ENCODE assay signal across 8 mouse cellular contexts in genomic region chr19:45063565-45064292, GRCm38 (mm10). TPM values are rescaled to one million over a fixed set of nuclear protein-coding genes. Genes with fewer than 3 reads are reported as not detected.
DNase-seq lines count a peak whose midpoint lies in the region; ATAC-seq and TF ChIP-seq lines count a peak whose summit lies in the region.
"Had no signal": no experiment of that assay in that cellular context is flagged by ENCODE, and none has a peak within 500 bp of the region (broad histone marks: within the 10 kb centered on the region; RNA-seq: fewer than 3 reads in every experiment).

No protein-coding gene starts in this region.

- H3K4me2 ChIP-seq in forebrain, embryonic 15.5 days (replicated peaks): peak overlapping the region; percentile 22; the same call in 1 of the 2 replicates
- H3K4me2 ChIP-seq: heart, embryonic 15.5 days had no signal

- 0 out of 2 replicates have a peak overlapping the region, but pooled peaks have one; percentile 9 for H3K9ac ChIP-seq in forebrain, embryonic 15.5 days (replicated peaks)
- H3K9ac ChIP-seq: heart, embryonic 15.5 days had no signal

- no peak overlapping the region; the same call in 1 of the 2 replicates for H3K4me3 ChIP-seq in forebrain, embryonic 15.5 days
- H3K4me3 ChIP-seq in midbrain, embryonic 10.5 days: peak overlapping the region; percentile 36; the same call in 1 of the 2 replicates
- H3K4me3 ChIP-seq: heart, embryonic 15.5 days had no signal

- no peak overlapping the region for H3K27ac ChIP-seq in forebrain, embryonic 15.5 days (replicated peaks)
- H3K27ac ChIP-seq in midbrain, embryonic 10.5 days (replicated peaks): no peak overlapping the region; the same call in 1 of the 2 replicates
- H3K27ac ChIP-seq: heart, embryonic 15.5 days had no signal

- H3K4me1 ChIP-seq in forebrain, embryonic 15.5 days: peaks cover 14% of the 10 kb centered on the region
- peaks cover 28% of the 10 kb centered on the region for H3K4me1 ChIP-seq in midbrain, embryonic 10.5 days

- H3K27me3 ChIP-seq in forebrain, embryonic 15.5 days: peaks cover 46% of the 10 kb centered on the region
- peaks cover 52% of the 10 kb centered on the region for H3K27me3 ChIP-seq in midbrain, embryonic 10.5 days (ENCODE audit: low read depth, poor library complexity, severe bottlenecking)

- WGBS in forebrain, embryonic 15.5 days: 42% methylated on average over 20 of the region's 20 CpGs
- 42% methylated on average over 20 of the region's 20 CpGs for WGBS in midbrain, embryonic 10.5 days

- no peak for TF ChIP-seq POLR2A in brain, embryonic 14.5 days (IDR thresholded peaks at IDR 0.05; ENCODE audit: borderline replicate concordance, extremely low read depth, insufficient read depth, insufficient read length, poor library complexity, severe bottlenecking)

- ATAC-seq in forebrain, embryonic 15.5 days (replicated peaks): peak; percentile 58; the same call in 1 of the 2 replicates

- H3K36me3 ChIP-seq in forebrain, embryonic 15.5 days: no peaks in the 10 kb centered on the region
- no peaks in the 10 kb centered on the region for H3K36me3 ChIP-seq in midbrain, embryonic 10.5 days
- H3K36me3 ChIP-seq: heart, embryonic 15.5 days had no signal

- peak; percentile 66; the same call in 1 of the 2 replicates for TF ChIP-seq CTCF in brain, embryonic 14.5 days (IDR thresholded peaks at IDR 0.05; ENCODE audit: borderline replicate concordance, extremely low read depth, insufficient read depth, insufficient read length)

- H3K9me3 ChIP-seq in forebrain, embryonic 15.5 days: no peaks in the 10 kb centered on the region
- H3K9me3 ChIP-seq in midbrain, embryonic 10.5 days (replicated peaks): no peaks in the 10 kb centered on the region
- H3K9me3 ChIP-seq: heart, embryonic 15.5 days had no signal

- peak; percentile 57 for DNase-seq in urinary bladder, postnatal 25 days (ENCODE audit: low spot score)
- DNase-seq in urinary bladder, adult 18-20 months (ENCODE audit: low spot score in 2 of 2): no peak
- peak; percentile 53 for DNase-seq in brain, embryonic 14.5 days (ENCODE audit: low read depth)
- DNase-seq in kidney, postnatal 25 days: peak; percentile 64 to 83
- DNase-seq in midbrain, embryonic 10.5 days (ENCODE audit: low spot score): peak; percentile 65
- DNase-seq in testis, postnatal 10 days (ENCODE audit: low spot score): peak; percentile 58

RNA-seq across cellular contexts. Expression of gene Kazald1, which starts 11.3 kb away (rescaled TPM):
- polyA plus RNA-seq in brain, embryonic 14.5 days (2012; rRNA removed): 1.5 and 3.0 TPM in 2 replicates
- polyA plus RNA-seq in forebrain, embryonic 15.5 days (2015; fragmentation: Nextera tagmentation; extraction: Ambion mirVana): 0.70 and 0.73 TPM in 2 replicates
- polyA plus RNA-seq in midbrain, embryonic 10.5 days (2016; fragmentation: Nextera tagmentation; extraction: Ambion mirVana): 0.38 and 0.39 TPM in 2 replicates

RNA-seq across cellular contexts. Expression of gene Sfxn3, which starts 16.4 kb away (rescaled TPM):
- polyA plus RNA-seq in brain, embryonic 14.5 days (2012; rRNA removed): 83.3 and 93.1 TPM in 2 replicates
- 65.0 and 67.6 TPM in 2 replicates for polyA plus RNA-seq in forebrain, embryonic 15.5 days (2015; fragmentation: Nextera tagmentation; extraction: Ambion mirVana)
- 8.3 and 15.3 TPM in 2 replicates for polyA plus RNA-seq in midbrain, embryonic 10.5 days (2016; fragmentation: Nextera tagmentation; extraction: Ambion mirVana)

RNA-seq across cellular contexts. Expression of gene Pdzd7, which starts 18.2 kb away (rescaled TPM):
- 8.8 and 9.8 TPM in 2 replicates for polyA plus RNA-seq in brain, embryonic 14.5 days (2012; rRNA removed)
- 1.7 and 2.2 TPM in 2 replicates for polyA plus RNA-seq in forebrain, embryonic 15.5 days (2015; fragmentation: Nextera tagmentation; extraction: Ambion mirVana)
- polyA plus RNA-seq in midbrain, embryonic 10.5 days (2016; fragmentation: Nextera tagmentation; extraction: Ambion mirVana): 0.19 and 0.34 TPM in 2 replicates

RNA-seq across cellular contexts. Expression of gene Lzts2, which starts 49.5 kb away (rescaled TPM):
- polyA plus RNA-seq in brain, embryonic 14.5 days (2012; rRNA removed): 39.9 and 40.6 TPM in 2 replicates
- 25.7 and 27.7 TPM in 2 replicates for polyA plus RNA-seq in forebrain, embryonic 15.5 days (2015; fragmentation: Nextera tagmentation; extraction: Ambion mirVana)
- 55.1 and 58.4 TPM in 2 replicates for polyA plus RNA-seq in midbrain, embryonic 10.5 days (2016; fragmentation: Nextera tagmentation; extraction: Ambion mirVana)

RNA-seq across cellular contexts. Expression of gene Mrpl43, which starts 57.5 kb away (rescaled TPM):
- 96.2 and 115 TPM in 2 replicates for polyA plus RNA-seq in brain, embryonic 14.5 days (2012; rRNA removed)
- polyA plus RNA-seq in forebrain, embryonic 15.5 days (2015; fragmentation: Nextera tagmentation; extraction: Ambion mirVana): 83.9 and 87.1 TPM in 2 replicates
- 71.6 and 72.9 TPM in 2 replicates for polyA plus RNA-seq in midbrain, embryonic 10.5 days (2016; fragmentation: Nextera tagmentation; extraction: Ambion mirVana)

Comparison
In these comparisons a context has a peak if more than half of its experiments do, and no peak if none do; other contexts are left out.
1. DNase-seq: peak in urinary bladder, postnatal 25 days (single experiment), brain, embryonic 14.5 days (single experiment), kidney, postnatal 25 days (2 of 2), midbrain, embryonic 10.5 days (single experiment) and testis, postnatal 10 days (single experiment); none in urinary bladder, adult 18-20 months (0 of 2).